In the genomic region with DNA sequence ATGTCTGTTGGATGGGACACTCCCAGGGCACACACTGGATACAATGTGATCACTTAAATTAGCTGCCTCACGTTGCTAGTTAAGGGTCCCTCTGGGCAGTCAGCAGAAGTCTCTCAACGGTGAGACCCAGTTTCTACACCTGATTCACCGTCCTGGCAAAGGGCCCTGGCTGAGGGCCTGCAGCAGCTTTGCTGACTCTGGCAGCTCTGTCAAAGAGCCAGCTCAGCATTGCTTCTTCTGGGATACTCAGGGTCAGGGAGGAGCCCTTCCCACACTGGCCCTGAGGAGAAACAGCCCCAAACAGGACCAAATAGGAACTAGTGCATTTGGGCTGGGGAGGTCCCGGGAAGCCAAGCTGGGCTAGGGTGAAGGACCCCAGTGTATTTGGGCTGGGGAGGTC, we compare ENCODE assay signal across 10 mouse cellular contexts. TPM values are rescaled to one million over a fixed set of nuclear protein-coding genes. Genes with fewer than 3 reads are reported as not detected.
DNase-seq lines count a peak whose midpoint lies in the region; ATAC-seq and TF ChIP-seq lines count a peak whose summit lies in the region.
"Had no signal": no experiment of that assay in that cellular context is flagged by ENCODE, and none has a peak within 500 bp of the region (broad histone marks: within the 10 kb centered on the region; RNA-seq: fewer than 3 reads in every experiment).

No protein-coding gene starts in this region.

- H3K27ac ChIP-seq in stomach, postnatal 0 days (replicated peaks): no peak overlapping the region
- H3K27ac ChIP-seq: liver, embryonic 15.5 days had no signal

- no peak for ATAC-seq in stomach, postnatal 0 days (ENCODE audit: low FRiP score, low TSS enrichment)

- peak; percentile 26 for DNase-seq in gastrocnemius, adult 18-20 months (ENCODE audit: low spot score)
- no peak for DNase-seq in gastrocnemius, postnatal 4 days (ENCODE audit: low spot score in 2 of 2)
- DNase-seq in ovary, adult 18-20 months (ENCODE audit: low spot score): peak; percentile 49
- DNase-seq in ovary, postnatal 10 days (ENCODE audit: low spot score): no peak
- peak; percentile 91 to 98 for DNase-seq in cerebellum, postnatal 25 days
- DNase-seq in stomach, postnatal 0 days (ENCODE audit: low spot score): peak; percentile 16
- DNase-seq in spleen, adult 18-20 months: no peak
- no peak for DNase-seq in yolk sac, embryonic 10.5 days (ENCODE audit: low spot score)

- no peak for TF ChIP-seq CTCF in stomach, postnatal 0 days (IDR thresholded peaks at IDR 0.05; ENCODE audit: low read depth)

- H3K4me2 ChIP-seq in stomach, postnatal 0 days (replicated peaks; ENCODE audit: low read depth): no peak overlapping the region
- H3K4me2 ChIP-seq: liver, embryonic 15.5 days had no signal

- no peak overlapping the region for H3K4me3 ChIP-seq in stomach, postnatal 0 days (ENCODE audit: low read depth, low read length)
- H3K4me3 ChIP-seq: liver, embryonic 15.5 days had no signal

- no peaks in the 10 kb centered on the region for H3K27me3 ChIP-seq in stomach, postnatal 0 days (ENCODE audit: control insufficient read depth, insufficient read depth, low read length)
- H3K27me3 ChIP-seq: liver, embryonic 15.5 days had no signal

- TF ChIP-seq EP300 in stomach, postnatal 0 days (optimal IDR thresholded peaks at IDR 0.05): no peak

- 52% methylated on average over 4 of the region's 4 CpGs for WGBS in stomach, postnatal 0 days

- no peaks in the 10 kb centered on the region for H3K4me1 ChIP-seq in stomach, postnatal 0 days (replicated peaks; ENCODE audit: control insufficient read depth, insufficient read depth)
- H3K4me1 ChIP-seq: liver, embryonic 15.5 days had no signal

- H3K9ac ChIP-seq in stomach, postnatal 0 days (ENCODE audit: low read length): no peak overlapping the region
- H3K9ac ChIP-seq: liver, embryonic 15.5 days had no signal

- H3K9me3 ChIP-seq in stomach, postnatal 0 days (ENCODE audit: control insufficient read depth, low read length): no peaks in the 10 kb centered on the region
- H3K9me3 ChIP-seq: liver, embryonic 15.5 days had no signal

- no peaks in the 10 kb centered on the region for H3K36me3 ChIP-seq in stomach, postnatal 0 days (ENCODE audit: control insufficient read depth, insufficient read depth, low read length)
- H3K36me3 ChIP-seq: liver, embryonic 15.5 days had no signal

RNA-seq across cellular contexts. Expression of a gene that starts 7.5 kb away (rescaled TPM):
- total RNA-seq in gastrocnemius, adult 18-20 months (2021): under 1 TPM; 0.43 to 0.64 TPM
- total RNA-seq in gastrocnemius, postnatal 4 days (2021): 1 to 10 TPM; 1.7 to 1.8 TPM
- polyA plus RNA-seq in stomach, postnatal 0 days (2015; fragmentation: Nextera tagmentation; extraction: Ambion mirVana): 1.0 and 1.1 TPM in 2 replicates

RNA-seq across cellular contexts. Expression of a gene that starts 57.4 kb away (rescaled TPM):
- under 1 TPM; 0.27 to 0.64 TPM for total RNA-seq in gastrocnemius, adult 18-20 months (2021)
- total RNA-seq in gastrocnemius, postnatal 4 days (2021): under 1 TPM; 0.12 to 0.26 TPM
- polyA plus RNA-seq in stomach, postnatal 0 days (2015; fragmentation: Nextera tagmentation; extraction: Ambion mirVana): 33.1 and 33.6 TPM in 2 replicates
- total RNA-seq: hematopoietic stem cell, adult 5-6 weeks had no signal
- polyA plus RNA-seq: liver, embryonic 15.5 days had no signal

RNA-seq across cellular contexts. Expression of a gene that starts 57.6 kb away (rescaled TPM):
- not detected for total RNA-seq in gastrocnemius, adult 18-20 months (2021)
- total RNA-seq in gastrocnemius, postnatal 4 days (2021): not detected
- polyA plus RNA-seq in stomach, postnatal 0 days (2015; fragmentation: Nextera tagmentation; extraction: Ambion mirVana): 23.4 and 25.3 TPM in 2 replicates
- total RNA-seq: hematopoietic stem cell, adult 5-6 weeks had no signal
- polyA plus RNA-seq: liver, embryonic 15.5 days had no signal

Comparison
In these comparisons a context has a peak if more than half of its experiments do, and no peak if none do; other contexts are left out.
1. DNase-seq: peak in gastrocnemius, adult 18-20 months (single experiment), ovary, adult 18-20 months (single experiment), cerebellum, postnatal 25 days (2 of 2) and stomach, postnatal 0 days (single experiment); none in gastrocnemius, postnatal 4 days (0 of 2), ovary, postnatal 10 days (single experiment), spleen, adult 18-20 months (0 of 2) and yolk sac, embryonic 10.5 days (single experiment).